Mouse (Mus musculus) spleen, adult 10 weeks (tissue): Measurements from ENCODE around the gene Acsf2. TPM values are rescaled to one million over a fixed set of nuclear protein-coding genes. Genes with fewer than 3 reads are reported as not detected.

ENCODE experiments used
- polyA plus RNA-seq: library from polyadenylated mRNA; stranded (reverse); fragments of 350-450 nt; fragmentation: Illumina TruSeq; extraction: RNeasy Lipid Tissue Mini Kit (QIAGEN cat#74804); gene quantifications from one replicate; pipeline ENCODE4 v1.2.3, GENCODE M21; 2015; ENCODE audit warnings: low replicate concordance; ENCODE audit not compliant: insufficient read depth

The Acsf2 gene
- polyA plus RNA-seq, result 46.7 TPM

DNA sequence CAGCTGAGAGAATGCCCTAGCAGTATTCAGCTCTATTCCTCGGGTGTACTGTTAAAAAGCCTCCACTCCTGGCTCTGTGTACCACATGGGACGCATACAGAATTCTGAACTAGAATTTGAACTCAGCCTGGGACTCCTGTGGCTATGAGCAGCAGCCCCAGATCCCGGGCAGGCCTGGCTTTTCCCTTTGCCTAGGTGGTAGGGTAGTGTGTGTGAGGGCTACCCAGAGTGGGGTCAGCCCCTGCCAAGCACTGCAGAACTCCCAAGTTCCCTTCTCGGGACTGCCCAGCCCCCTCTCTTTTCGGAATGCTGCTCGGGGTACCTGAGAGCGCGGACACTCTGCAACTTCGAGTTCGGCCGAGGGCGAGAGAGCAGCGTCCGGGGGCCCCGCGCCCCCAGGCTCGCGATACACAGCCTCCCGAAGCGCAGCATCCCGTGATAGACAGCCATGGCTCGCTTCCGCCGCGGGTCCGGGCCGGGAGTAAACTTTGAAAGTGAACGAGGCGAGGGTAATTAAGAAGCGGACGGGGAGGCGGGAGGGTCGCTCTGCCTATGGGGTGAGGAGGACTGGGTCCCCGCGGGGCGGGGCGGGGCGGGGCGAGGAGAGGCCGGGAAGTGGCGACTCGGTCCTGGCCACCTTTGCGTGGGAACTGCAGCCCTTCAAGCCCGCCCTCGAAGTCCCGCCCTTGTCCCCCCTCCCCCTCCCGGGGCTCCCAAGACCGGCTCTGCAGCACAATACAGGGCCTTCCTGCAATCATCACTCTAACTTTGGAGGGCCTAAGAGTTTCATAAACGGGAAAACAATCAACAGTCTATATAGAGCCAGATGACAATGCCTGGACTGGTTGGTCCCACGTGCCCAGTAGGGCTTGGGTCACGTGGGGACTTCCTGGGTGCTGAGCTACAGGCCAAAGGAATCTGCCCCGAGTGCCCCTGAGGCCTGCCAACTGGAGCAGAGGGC, at the start of gene Acsf2:
Gene Acsf2 (minus strand): TSS at position 551 of the 961 bp plus-strand sequence.

DNA sequence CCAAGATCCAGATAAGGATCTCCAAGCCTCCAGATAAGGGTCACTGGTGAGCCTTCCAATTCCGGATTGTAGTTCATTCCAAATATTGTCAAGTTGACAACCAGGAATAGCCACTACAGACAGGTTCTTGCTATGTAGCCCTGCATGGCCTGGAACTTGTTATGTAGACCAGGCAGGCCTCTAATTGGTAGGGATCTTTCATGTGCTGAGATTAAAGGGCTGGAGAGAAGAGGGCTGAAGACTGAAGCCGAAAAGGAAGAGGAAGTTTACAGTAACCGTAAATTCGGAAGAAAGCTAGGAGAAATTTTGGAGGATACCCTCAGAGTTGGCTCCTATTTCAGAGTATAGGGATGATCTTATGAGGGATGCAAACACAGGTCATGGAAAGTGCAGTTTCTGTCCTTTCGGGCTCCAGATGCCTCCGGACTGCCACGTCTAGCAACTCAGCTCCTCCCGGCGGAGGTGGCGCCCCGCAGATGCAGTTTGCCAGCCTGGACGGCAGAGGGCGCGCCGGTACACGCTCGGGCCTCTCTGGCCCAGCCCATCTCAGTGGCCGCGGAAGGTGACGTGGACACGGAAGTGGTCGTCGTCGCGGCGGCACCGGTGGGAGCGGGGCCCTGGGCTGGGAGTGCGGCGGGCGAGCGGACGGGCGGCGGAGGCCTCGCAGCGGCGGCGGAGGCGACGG, 27.7 kb upstream of the Acsf2 start, which contains the start of gene Lrrc59:
Gene Lrrc59 (plus strand): TSS at position 569 of the 685 bp plus-strand sequence.

DNA sequence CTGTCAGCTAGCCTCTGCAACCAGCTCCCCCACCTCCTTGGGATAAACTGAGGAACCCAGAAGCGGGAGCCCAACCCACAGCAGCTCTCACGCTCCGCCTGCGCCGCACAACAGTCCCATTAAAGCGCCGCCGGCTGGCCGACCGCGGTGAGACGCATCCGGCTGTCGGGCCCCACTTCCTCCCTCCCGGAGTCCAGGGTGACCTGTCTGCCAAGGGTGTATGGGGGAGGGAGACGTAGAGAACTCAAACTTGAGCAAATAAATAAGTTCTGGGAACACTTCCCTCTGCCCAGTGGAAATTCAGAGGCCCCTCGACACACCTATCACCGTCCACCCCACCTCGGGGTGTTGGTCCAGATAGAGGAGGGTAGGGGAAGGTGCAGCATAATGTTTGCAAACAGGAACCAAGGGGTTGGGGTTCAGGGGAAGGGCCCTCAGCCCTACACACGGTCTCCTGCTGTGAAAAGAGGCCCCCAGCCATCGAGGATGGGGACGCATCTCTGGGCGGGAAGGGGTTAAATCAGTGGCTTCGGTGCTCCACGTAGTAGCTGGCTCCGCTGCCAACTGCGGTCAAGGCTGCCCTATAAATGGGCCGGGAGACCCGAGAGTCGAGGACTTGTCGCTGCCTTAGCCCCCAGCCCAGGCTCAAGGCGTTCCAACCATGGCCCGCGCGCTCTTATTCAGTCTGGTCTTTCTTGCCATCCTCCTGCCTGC, 37.1 kb downstream of the Acsf2 start, which contains the start of gene Chad:
Gene Chad (plus strand): TSS at position 611 of the 714 bp plus-strand sequence.

DNA sequence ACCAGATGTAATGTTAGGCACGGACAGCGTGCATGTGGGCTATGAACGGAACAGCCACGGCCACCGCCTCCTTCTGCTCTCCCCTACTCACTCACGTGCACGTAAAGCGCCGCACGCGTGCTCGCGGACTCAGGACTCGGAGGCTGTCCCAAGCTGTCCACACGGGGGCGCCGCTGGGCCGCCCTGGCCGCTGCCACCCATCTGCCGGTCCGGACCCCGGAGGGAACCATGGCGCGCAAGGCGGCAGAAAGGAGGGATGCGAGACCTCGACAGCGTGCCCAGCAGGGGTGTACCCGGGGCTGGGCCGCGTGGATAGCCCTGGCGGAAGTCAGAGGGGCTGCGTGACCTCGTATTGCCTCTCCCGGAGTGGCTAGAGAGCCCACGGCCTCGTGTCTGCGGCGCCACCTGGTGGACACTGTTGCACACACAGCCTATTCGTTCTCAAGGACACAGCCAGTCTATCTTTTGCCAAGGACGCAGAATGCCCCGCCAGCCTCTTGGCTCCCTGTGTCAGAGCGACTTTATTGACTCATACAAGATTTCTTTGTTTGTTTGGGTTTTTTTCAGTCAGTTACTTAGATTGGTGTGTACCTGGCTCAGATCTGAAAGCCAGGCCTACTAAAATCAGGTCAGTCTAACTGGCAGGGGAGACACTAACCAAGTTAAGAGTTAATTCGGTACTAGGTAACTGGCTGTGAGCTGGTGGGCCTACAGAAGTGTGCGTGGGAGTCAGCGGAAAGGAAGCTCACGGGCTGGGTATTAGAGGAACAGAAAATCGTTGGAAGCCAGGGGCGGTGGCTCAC, 52.6 kb downstream of the Acsf2 start, which contains the start of gene Rsad1:
Gene Rsad1 (minus strand): TSS at position 368 of the 803 bp plus-strand sequence.

DNA sequence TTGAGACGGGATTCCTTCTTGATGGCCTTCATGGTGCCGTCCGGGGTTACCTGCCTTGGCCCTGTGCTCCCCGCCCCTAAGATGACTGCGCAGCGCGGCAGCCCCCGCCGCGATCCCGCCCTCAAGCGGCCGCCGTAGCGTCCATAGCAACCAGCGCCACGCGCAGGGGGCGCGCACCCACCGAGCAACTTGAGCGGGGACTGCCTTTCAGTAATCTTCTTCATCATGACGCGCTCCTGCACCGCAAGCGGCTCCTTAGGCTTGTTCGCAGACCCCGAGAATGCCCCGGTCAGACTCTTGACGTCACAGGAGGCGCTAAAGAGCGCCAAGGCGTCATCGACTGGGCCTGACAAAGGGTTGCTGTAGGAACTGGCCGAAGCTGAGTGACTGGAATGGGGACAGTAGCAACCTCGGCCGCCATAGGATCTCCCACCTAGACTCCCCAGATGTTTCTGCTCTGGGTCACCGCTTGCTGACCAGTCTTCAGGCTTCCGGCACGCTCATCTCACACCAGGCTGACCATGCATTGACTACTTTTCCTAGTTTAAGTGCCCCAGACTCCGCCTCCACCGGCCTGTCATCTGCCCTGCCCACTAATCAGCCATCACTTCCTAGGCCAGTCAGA, 80.3 kb downstream of the Acsf2 start, which contains the start of gene Mycbpap:
Gene Mycbpap (minus strand): TSS at position 524 of the 625 bp plus-strand sequence.

Other genes starting within 250 kb of the Acsf2 start
- gene Abcc3, start 208.9 kb downstream of the Acsf2 start, polyA plus RNA-seq, result 15.6 TPM
- gene Cacna1g, start 127.7 kb downstream of the Acsf2 start, polyA plus RNA-seq, result 0.76 TPM
- gene Spata20, start 115.7 kb downstream of the Acsf2 start, polyA plus RNA-seq, result not detected
- not detected for gene Epn3, start 101.9 kb downstream of the Acsf2 start, polyA plus RNA-seq
- gene Mycbpap, start 80.1 kb downstream of the Acsf2 start, polyA plus RNA-seq, result 0.18 TPM
- gene Rsad1, start 52.6 kb downstream of the Acsf2 start, polyA plus RNA-seq, result 5.6 TPM
- not detected for gene Chad, start 36.8 kb downstream of the Acsf2 start, polyA plus RNA-seq
- 50.7 TPM for gene Lrrc59, start 27.9 kb upstream of the Acsf2 start, polyA plus RNA-seq
- 31.3 TPM for gene Mrpl27, start 51.9 kb upstream of the Acsf2 start, polyA plus RNA-seq
- gene Eme1, start 52.1 kb upstream of the Acsf2 start, polyA plus RNA-seq, result 1.8 TPM
- gene Xylt2, start 75.6 kb upstream of the Acsf2 start, polyA plus RNA-seq, result 5.5 TPM
- gene Gm11541, start 102.6 kb upstream of the Acsf2 start, polyA plus RNA-seq, result not detected
- gene Cdc34b, start 139.9 kb upstream of the Acsf2 start, polyA plus RNA-seq, result not detected
- not detected for gene Tmem92, start 180.8 kb upstream of the Acsf2 start, polyA plus RNA-seq